Mouse (Mus musculus): ENCODE data around the gene Tmem204. TPM values are rescaled to one million over a fixed set of nuclear protein-coding genes. Genes with fewer than 3 reads are reported as not detected.

Tmem204 gene
- polyA plus RNA-seq (2017; shearing (Covaris generic)) = 0.42 TPM

DNA sequence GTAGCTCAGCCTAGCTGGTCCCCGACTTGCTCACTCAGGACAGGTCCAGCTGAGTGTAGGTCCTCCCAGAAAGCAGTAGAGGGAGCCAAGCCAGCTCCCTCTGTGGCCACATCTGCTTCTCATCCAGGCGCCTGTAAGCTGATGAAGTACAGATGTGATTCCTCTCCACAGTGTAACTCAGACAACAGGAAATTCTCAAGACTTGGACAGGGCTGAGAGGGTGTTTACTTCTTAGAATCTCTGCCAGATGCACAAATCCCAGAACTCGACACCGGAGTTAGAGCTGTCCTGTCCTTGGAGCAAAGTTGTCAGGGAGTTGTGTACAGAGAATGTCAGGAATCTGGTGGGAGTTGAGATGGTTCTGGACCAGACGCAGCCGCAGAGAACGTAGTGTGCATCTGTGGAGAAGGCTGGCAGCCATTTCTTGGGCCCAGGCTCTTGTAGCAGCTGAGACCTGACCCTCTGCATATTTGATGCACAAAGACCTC lies at the start of gene Tmem204:
Tmem204 (minus strand) TSS at position 148 of the 488 bp plus-strand sequence.

DNA sequence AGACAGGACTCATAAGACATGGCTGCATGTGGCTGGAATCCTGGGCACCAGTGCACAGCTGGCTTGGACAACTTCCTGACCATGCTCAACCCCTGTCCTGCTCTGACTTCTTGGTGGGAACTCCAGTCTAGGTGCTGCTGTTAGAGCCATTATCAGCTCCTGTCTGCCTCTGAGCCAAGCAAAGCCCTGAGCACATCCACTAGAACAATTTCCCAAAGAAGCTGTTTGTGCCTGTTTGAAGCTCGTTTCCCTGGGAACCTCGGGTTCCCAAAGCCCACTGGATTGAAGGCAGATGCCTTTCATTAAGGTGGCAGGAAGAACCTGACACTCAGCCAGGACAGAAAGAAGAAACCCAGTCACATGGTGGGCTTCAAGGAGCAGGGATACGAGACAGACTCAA lies 37.0 kb upstream of the Tmem204 start, which contains the start of gene Ptx4:
Ptx4 (plus strand) TSS at position 355 of the 400 bp plus-strand sequence.

DNA sequence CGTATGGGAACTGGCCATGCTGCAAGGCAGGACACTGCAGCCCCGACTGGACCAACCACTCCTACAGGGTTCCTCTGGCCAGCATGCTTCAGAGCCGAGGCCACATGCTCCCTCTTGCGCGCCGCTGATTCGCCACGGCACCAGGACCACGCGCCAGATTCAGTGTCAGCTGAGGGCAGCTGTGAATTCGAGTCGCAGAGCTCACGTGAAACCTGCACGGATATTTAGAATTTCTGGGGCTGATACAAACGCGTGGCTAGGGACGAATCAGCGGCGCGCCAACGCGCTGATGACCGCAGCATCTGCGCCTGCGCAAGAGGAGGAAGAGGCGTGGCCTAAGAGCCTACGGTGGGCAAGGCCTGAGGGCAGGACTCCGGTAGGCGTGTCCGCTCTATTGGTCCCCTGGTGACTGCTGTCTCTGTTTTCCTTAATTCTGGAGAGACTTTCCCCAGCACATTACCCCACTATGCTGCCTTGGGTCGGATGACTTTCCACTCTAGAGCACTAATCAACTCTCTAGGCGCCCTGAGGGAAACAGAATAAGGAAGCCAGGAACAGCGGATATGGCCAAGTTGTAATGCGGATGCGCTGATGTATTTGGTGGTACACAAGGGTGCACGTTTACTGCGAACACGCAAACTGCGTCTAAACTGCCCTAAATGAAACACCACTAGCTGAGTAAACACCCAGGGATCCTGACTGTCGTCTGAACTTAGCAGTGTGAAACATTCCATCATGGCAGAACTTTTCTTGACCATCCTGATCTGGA lies 32.5 kb upstream of the Tmem204 start, which contains the start of gene Telo2:
Telo2 (minus strand) TSS at position 304 of the 769 bp plus-strand sequence.

GRCm38 (mm10) chr17:25015655-25016291 lies 67.6 kb downstream of the Tmem204 start, which contains the start of the genes Cramp1l and Ift140:
TSS of gene Cramp1l (minus strand) at chr17:25015788.
TSS of gene Ift140 (plus strand) at chr17:25016085.

Other genes with a start within 250 kb of the Tmem204 start
- 37.5 TPM for gene Hagh, start 243.4 kb downstream of the Tmem204 start, polyA plus RNA-seq (2017; shearing (Covaris generic))
- gene Fahd1, start 233.2 kb downstream of the Tmem204 start, polyA plus RNA-seq (2017; shearing (Covaris generic)) = 0.34 TPM
- gene Igfals, start 217.6 kb downstream of the Tmem204 start, polyA plus RNA-seq (2017; shearing (Covaris generic)) = not detected
- gene Nubp2, start 197.2 kb downstream of the Tmem204 start, polyA plus RNA-seq (2017; shearing (Covaris generic)) = 57.2 TPM
- gene Spsb3, start 196.9 kb downstream of the Tmem204 start, polyA plus RNA-seq (2017; shearing (Covaris generic)) = 61.2 TPM
- 35.7 TPM for gene Eme2, start 188.5 kb downstream of the Tmem204 start, polyA plus RNA-seq (2017; shearing (Covaris generic))
- gene Mrps34, start 188.5 kb downstream of the Tmem204 start, polyA plus RNA-seq (2017; shearing (Covaris generic)) = 43.8 TPM
- gene Nme3, start 187.1 kb downstream of the Tmem204 start, polyA plus RNA-seq (2017; shearing (Covaris generic)) = 27.5 TPM
- gene Mapk8ip3, start 146.6 kb downstream of the Tmem204 start, polyA plus RNA-seq (2017; shearing (Covaris generic)) = 56.1 TPM
- gene Jpt2, start 122.9 kb downstream of the Tmem204 start, polyA plus RNA-seq (2017; shearing (Covaris generic)) = 20.1 TPM
- 8.5 TPM for gene Cramp1l, start 67.8 kb downstream of the Tmem204 start, polyA plus RNA-seq (2017; shearing (Covaris generic))
- 14.7 TPM for gene Ift140, start 67.5 kb downstream of the Tmem204 start, polyA plus RNA-seq (2017; shearing (Covaris generic))
- gene Telo2, start 32.4 kb upstream of the Tmem204 start, polyA plus RNA-seq (2017; shearing (Covaris generic)) = 18.4 TPM
- gene Ptx4, start 37.2 kb upstream of the Tmem204 start, polyA plus RNA-seq (2017; shearing (Covaris generic)) = not detected
- gene Clcn7, start 49.8 kb upstream of the Tmem204 start, polyA plus RNA-seq (2017; shearing (Covaris generic)) = 25.9 TPM
- gene Ccdc154, start 78.9 kb upstream of the Tmem204 start, polyA plus RNA-seq (2017; shearing (Covaris generic)) = not detected
- gene Gm38655, start 91.9 kb upstream of the Tmem204 start, polyA plus RNA-seq (2017; shearing (Covaris generic)) = not detected
- 14.2 TPM for gene BC003965, start 101.0 kb upstream of the Tmem204 start, polyA plus RNA-seq (2017; shearing (Covaris generic))
- 53.7 TPM for gene Unkl, start 104.8 kb upstream of the Tmem204 start, polyA plus RNA-seq (2017; shearing (Covaris generic))
- gene Gnptg, start 156.5 kb upstream of the Tmem204 start, polyA plus RNA-seq (2017; shearing (Covaris generic)) = 117 TPM
- gene Tsr3, start 156.6 kb upstream of the Tmem204 start, polyA plus RNA-seq (2017; shearing (Covaris generic)) = 33.9 TPM
- gene Baiap3, start 172.8 kb upstream of the Tmem204 start, polyA plus RNA-seq (2017; shearing (Covaris generic)) = 199 TPM
- 629 TPM for gene Ube2i, start 191.0 kb upstream of the Tmem204 start, polyA plus RNA-seq (2017; shearing (Covaris generic))
- gene Prss34, start 214.8 kb upstream of the Tmem204 start, polyA plus RNA-seq (2017; shearing (Covaris generic)) = not detected
- gene Prss28, start 225.1 kb upstream of the Tmem204 start, polyA plus RNA-seq (2017; shearing (Covaris generic)) = not detected
- not detected for gene Prss29, start 235.1 kb upstream of the Tmem204 start, polyA plus RNA-seq (2017; shearing (Covaris generic))